Mouse (Mus musculus) cerebellum, adult 2 months (tissue): Measurements from ENCODE around the gene Iqcm. TPM values are rescaled to one million over a fixed set of nuclear protein-coding genes. Genes with fewer than 3 reads are reported as not detected.

ENCODE experiments used
- DNase-seq, 2 experiments: peaks; one replicate each; pipeline ENCODE4 v3.0.0; 2021
- H3K27ac ChIP-seq: fragments of 200-500 bp; 2 replicates; pipeline ENCODE4 v1.5.1; 2012; ENCODE audit warnings: low read length, control low read depth, inconsistent platforms; ENCODE audit not compliant: insufficient read depth
- H3K27me3 ChIP-seq: fragments of 200-500 bp; 2 replicates; pipeline ENCODE4 v1.6.1; 2012; ENCODE audit warnings: inconsistent platforms, mild to moderate bottlenecking, low read length, moderate library complexity; ENCODE audit not compliant: control insufficient read depth, insufficient read depth
- H3K4me1 ChIP-seq: fragments of 200-500 bp; 2 replicates; pipeline ENCODE4 v1.6.1; 2011; ENCODE audit warnings: low read length; ENCODE audit not compliant: control insufficient read depth, insufficient read depth
- H3K4me3 ChIP-seq: fragments of 200-500 bp; replicated peaks from 2 replicates; pipeline ENCODE3; 2011; ENCODE audit warnings: mild to moderate bottlenecking, low read depth, low read length, control low read depth; ENCODE audit not compliant: insufficient read depth
- CTCF ChIP-seq: fragments of 200-500 bp; IDR thresholded peaks from 2 replicates; pipeline ENCODE4 v1.5.1; 2011; ENCODE audit warnings: low read depth, mild to moderate bottlenecking, control low read depth, low read length, moderate library complexity, borderline replicate concordance; ENCODE audit not compliant: insufficient read depth
- POLR2A ChIP-seq: fragments of 200-500 bp; IDR thresholded peaks from 2 replicates; pipeline ENCODE4 v1.6.1; 2011; ENCODE audit warnings: low read length, control low read depth, borderline replicate concordance; ENCODE audit not compliant: insufficient read depth
- WGBS: fragments of 180-500 bp; shearing (Covaris S2); methylation state at CpG from one replicate; pipeline ENCODE4 v1.1.7; 2018; 5-methylcytosine and 5-hydroxymethylcytosine counted together
- polyA plus RNA-seq: library from polyadenylated mRNA; depleted of rRNA; stranded (reverse); fragments of >200 nt; gene quantifications from 2 replicates; pipeline ENCODE4 v1.2.3, GENCODE M21; 2012; rRNA removed

The Iqcm gene
- polyA plus RNA-seq, 1 experiment, result not detected

GRCm38 (mm10) chr8:75949166-75949565 is 500.7 kb downstream of the Iqcm start:
- H3K27ac ChIP-seq, result no peak overlapping the region
- no peak for TF ChIP-seq CTCF
- TF ChIP-seq POLR2A, result no peak
- no peaks in the 10 kb centered on the region for H3K27me3 ChIP-seq
- H3K4me1 ChIP-seq, result no peaks in the 10 kb centered on the region
- 87% methylated on average over 1 of the region's 1 CpGs for WGBS
- DNase-seq, result no peak
- no peak overlapping the region for H3K4me3 ChIP-seq

- Histone ChIP-seq H3K4me3 (no peak overlapping the region), H3K27me3 (no peaks in the 10 kb centered on the region), H3K27ac (no peak overlapping the region), H3K4me1 (no peaks in the 10 kb centered on the region)
- no peak for TF ChIP-seq CTCF
- TF ChIP-seq POLR2A, result no peak
- 42% methylated on average over 2 of the region's 2 CpGs for WGBS
- no peak for DNase-seq
Measured at GRCm38 (mm10) chr8:75956016-75956415, 507.5 kb downstream of the Iqcm start.

GRCm38 (mm10) chr8:76018501-76018900 is 570.0 kb downstream of the Iqcm start:
- TF ChIP-seq POLR2A, result no peak
- no peak for TF ChIP-seq CTCF
- 27% methylated on average over 4 of the region's 4 CpGs for WGBS
- H3K4me1 ChIP-seq, result no peaks in the 10 kb centered on the region
- no peak for DNase-seq
- H3K27me3 ChIP-seq, result no peaks in the 10 kb centered on the region
- H3K27ac ChIP-seq, result no peak overlapping the region
- no peak overlapping the region for H3K4me3 ChIP-seq

Other genes with a start within 250 kb of the Iqcm start
- 20.5 and 22.2 TPM in 2 replicates for gene Rasd2, start 234.8 kb upstream of the Iqcm start, polyA plus RNA-seq
- gene Gm10358, start 42.1 kb upstream of the Iqcm start, polyA plus RNA-seq, result 0.62 and 1.2 TPM in 2 replicates